Comparison of ENCODE assay signal across 13 mouse cellular contexts in genomic region chr6:96432397-96432796, GRCm38 (mm10).
A peak's percentile ranks its signal among the peaks of the same experiment; 100 is the strongest.
DNase-seq lines count a peak whose midpoint lies in the region; ATAC-seq and TF ChIP-seq lines count a peak whose summit lies in the region.
"Had no signal": no experiment of that assay in that cellular context is flagged by ENCODE, and none has a peak within 500 bp of the region (broad histone marks: within the 10 kb centered on the region; RNA-seq: fewer than 3 reads in every experiment).

No protein-coding gene starts in this region.

- H3K4me3 ChIP-seq in forebrain, postnatal 0 days (ENCODE audit: low read depth, low read length) = no peak overlapping the region
- H3K4me3 ChIP-seq in forebrain, embryonic 13.5 days = no peak overlapping the region
- no peak overlapping the region for H3K4me3 ChIP-seq in cortical plate, adult 2 months (ENCODE audit: insufficient read depth, low read length)
- H3K4me3 ChIP-seq: limb, embryonic 10.5 days; myocyte had no signal

- H3K9me3 ChIP-seq in forebrain, postnatal 0 days (ENCODE audit: low read length) = no peaks in the 10 kb centered on the region
- H3K9me3 ChIP-seq in forebrain, embryonic 13.5 days (replicated peaks) = no peaks in the 10 kb centered on the region
- H3K9me3 ChIP-seq: limb, embryonic 10.5 days had no signal

- H3K27me3 ChIP-seq in forebrain, postnatal 0 days (ENCODE audit: insufficient read depth, low read length) = no peaks in the 10 kb centered on the region
- no peaks in the 10 kb centered on the region for H3K27me3 ChIP-seq in forebrain, embryonic 13.5 days

- no peak for DNase-seq in forebrain, postnatal 0 days
- DNase-seq in kidney, postnatal 10 days = peak; percentile 22
- DNase-seq in kidney, adult 11 months = no peak
- peak; percentile 34 for DNase-seq in ES-CJ7 (ENCODE audit: low read depth, low spot score)
- DNase-seq in yolk sac, embryonic 10.5 days (ENCODE audit: low spot score) = no peak
- DNase-seq in gastrocnemius, postnatal 10 days = no peak
- DNase-seq: adrenal gland, postnatal 25 days; cerebellum, adult 9-10 months; gastrocnemius, postnatal 25 days had no signal

- 82% methylated on average over 3 of the region's 3 CpGs for WGBS in forebrain, postnatal 0 days
- 78% methylated on average over 3 of the region's 3 CpGs for WGBS in forebrain, embryonic 13.5 days

- H3K4me2 ChIP-seq in forebrain, postnatal 0 days (ENCODE audit: low read depth) = no peak overlapping the region
- no peak overlapping the region for H3K4me2 ChIP-seq in forebrain, embryonic 13.5 days

- H3K36me3 ChIP-seq in forebrain, postnatal 0 days (ENCODE audit: insufficient read depth) = no peaks in the 10 kb centered on the region
- H3K36me3 ChIP-seq in forebrain, embryonic 13.5 days (ENCODE audit: poor library complexity, severe bottlenecking) = no peaks in the 10 kb centered on the region
- H3K36me3 ChIP-seq: limb, embryonic 10.5 days had no signal

- H3K4me1 ChIP-seq in forebrain, postnatal 0 days (ENCODE audit: insufficient read depth) = no peaks in the 10 kb centered on the region
- H3K4me1 ChIP-seq in forebrain, embryonic 13.5 days = no peaks in the 10 kb centered on the region
- H3K4me1 ChIP-seq in cortical plate, adult 2 months (ENCODE audit: control insufficient read depth, insufficient read depth, low read length) = no peaks in the 10 kb centered on the region

- TF ChIP-seq CTCF in forebrain, postnatal 0 days (IDR thresholded peaks at IDR 0.05; ENCODE audit: low read depth) = peak; percentile 56
- TF ChIP-seq CTCF in cortical plate, adult 2 months (IDR thresholded peaks at IDR 0.05; ENCODE audit: extremely low read depth, insufficient read depth, low read length) = peak; percentile 60

- H3K27ac ChIP-seq in forebrain, postnatal 0 days (ENCODE audit: low read depth, low read length) = no peak overlapping the region
- H3K27ac ChIP-seq in forebrain, embryonic 13.5 days = no peak overlapping the region
- no peak overlapping the region for H3K27ac ChIP-seq in cortical plate, adult 2 months (ENCODE audit: insufficient read depth, low read length)
- H3K27ac ChIP-seq: limb, embryonic 10.5 days had no signal

- no peak for ATAC-seq in forebrain, postnatal 0 days
- no peak for ATAC-seq in forebrain, embryonic 13.5 days

- TF ChIP-seq POLR2A in cortical plate, adult 2 months (IDR thresholded peaks at IDR 0.05; ENCODE audit: extremely low read depth, insufficient read depth, low read length) = no peak

- H3K9ac ChIP-seq in forebrain, postnatal 0 days = no peak overlapping the region
- no peak overlapping the region for H3K9ac ChIP-seq in forebrain, embryonic 13.5 days

Comparison
In these comparisons a context has a peak if more than half of its experiments do, and no peak if none do; other contexts are left out.
1. DNase-seq: peak in kidney, postnatal 10 days (single experiment) and ES-CJ7 (single experiment); none in forebrain, postnatal 0 days (single experiment), kidney, adult 11 months (single experiment), yolk sac, embryonic 10.5 days (single experiment) and gastrocnemius, postnatal 10 days (single experiment).